Mouse (Mus musculus): ENCODE measurements around the gene Gp1ba. TPM values are rescaled to one million over a fixed set of nuclear protein-coding genes. Genes with fewer than 3 reads are reported as not detected.

Gp1ba gene
- polyA plus RNA-seq, 1 experiment from 2014 or later: 1.6 TPM

DNA sequence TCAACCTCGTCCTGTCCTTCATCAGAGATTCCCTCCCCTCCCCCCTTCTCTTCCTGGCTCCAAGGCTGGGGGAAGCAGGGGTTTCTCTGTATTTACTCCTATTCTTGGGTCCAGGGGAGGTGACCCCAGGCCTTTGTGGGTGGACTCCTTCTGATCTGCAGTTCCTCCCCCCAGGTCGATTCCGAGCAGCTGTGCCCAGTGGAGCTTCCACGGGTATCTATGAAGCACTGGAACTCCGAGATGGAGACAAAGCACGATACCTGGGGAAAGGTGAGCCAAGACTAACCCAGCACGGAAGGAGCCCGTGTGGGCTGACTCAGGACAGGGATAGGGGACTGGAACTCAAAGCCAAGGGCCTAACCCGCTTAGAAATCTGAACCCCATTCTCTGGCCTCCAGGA, 19.1 kb downstream of the Gp1ba start:
- Histone ChIP-seq H3K27ac (ENCODE audit: low read depth, low read length) (no peak overlapping the region), H3K9me3 (ENCODE audit: control insufficient read depth, low read length) (no peaks in the 10 kb centered on the region), H3K4me3 (ENCODE audit: low read depth, low read length) (no peak overlapping the region), H3K36me3 (ENCODE audit: control insufficient read depth, insufficient read depth, low read length) (0 out of 2 replicates have a peak, but pooled peaks cover 6% of the 10 kb centered on the region), H3K27me3 (ENCODE audit: control insufficient read depth, insufficient read depth, low read length) (no peaks in the 10 kb centered on the region), H3K9ac (ENCODE audit: low read length) (no peak overlapping the region), H3K4me2 (ENCODE audit: low read depth) (no peak overlapping the region), H3K4me1 (ENCODE audit: control insufficient read depth, insufficient read depth, low read length) (peaks cover 10% of the 10 kb centered on the region)
- no peak for ATAC-seq (ENCODE audit: insufficient read depth, low FRiP score, low TSS enrichment)
- no peak for DNase-seq (ENCODE audit: low spot score)
- 55% methylated on average over 9 of the region's 9 CpGs for WGBS

DNA sequence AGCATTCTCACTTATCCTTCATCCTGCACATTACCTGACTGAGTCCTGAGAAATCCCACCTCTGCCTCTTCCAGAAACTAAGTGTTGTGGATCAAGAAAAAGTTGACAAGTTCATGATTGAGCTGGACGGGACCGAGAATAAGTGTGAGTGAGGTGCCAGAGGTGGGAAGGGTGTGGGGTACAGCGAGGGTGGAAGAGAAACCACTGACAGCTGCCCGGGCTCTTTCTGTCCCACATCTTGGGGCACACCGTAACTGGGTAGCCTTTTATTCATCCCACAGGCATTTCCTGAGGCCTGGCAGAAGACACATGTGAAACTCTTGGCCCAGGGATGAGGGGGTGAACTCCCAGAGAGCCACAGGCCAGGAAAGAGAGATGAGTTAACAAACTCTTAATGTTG, 19.6 kb downstream of the Gp1ba start:
- no peak overlapping the region for H3K27ac ChIP-seq (ENCODE audit: low read depth, low read length)
- WGBS: 88% methylated on average over 5 of the region's 5 CpGs
- no peaks in the 10 kb centered on the region for H3K27me3 ChIP-seq (ENCODE audit: control insufficient read depth, insufficient read depth, low read length)
- ATAC-seq (ENCODE audit: insufficient read depth, low FRiP score, low TSS enrichment) (no peak), DNase-seq (ENCODE audit: low spot score) (no peak)
- peaks cover 6% of the 10 kb centered on the region; the same call in 1 of the 2 replicates for H3K36me3 ChIP-seq (ENCODE audit: control insufficient read depth, insufficient read depth, low read length)
- no peak overlapping the region for H3K4me3 ChIP-seq (ENCODE audit: low read depth, low read length)
- H3K4me1 ChIP-seq (ENCODE audit: control insufficient read depth, insufficient read depth, low read length): peaks cover 9% of the 10 kb centered on the region
- H3K9me3 ChIP-seq (ENCODE audit: control insufficient read depth, low read length): no peaks in the 10 kb centered on the region
- H3K4me2 ChIP-seq (ENCODE audit: low read depth): no peak overlapping the region
- no peak overlapping the region for H3K9ac ChIP-seq (ENCODE audit: low read length)

DNA sequence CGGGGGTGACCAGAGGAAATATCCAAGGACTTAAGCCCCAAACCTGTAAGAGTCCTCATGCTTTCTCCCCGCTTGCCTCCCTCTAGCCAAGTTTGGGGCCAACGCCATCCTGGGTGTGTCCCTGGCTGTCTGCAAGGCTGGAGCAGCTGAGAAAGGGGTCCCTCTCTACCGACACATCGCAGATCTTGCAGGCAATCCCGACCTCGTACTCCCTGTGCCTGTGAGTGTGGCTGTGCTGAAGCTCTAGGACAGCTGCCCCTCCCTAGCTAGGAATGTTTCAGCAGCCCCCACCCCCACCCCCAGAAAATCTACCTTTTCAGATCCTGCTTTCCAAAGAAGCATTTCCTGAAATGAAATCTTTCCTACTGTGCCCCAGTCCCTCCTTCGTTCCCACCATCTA, 20.0 kb downstream of the Gp1ba start:
- no peaks in the 10 kb centered on the region for H3K9me3 ChIP-seq (ENCODE audit: control insufficient read depth, low read length)
- WGBS: 81% methylated on average over 8 of the region's 8 CpGs
- no peak overlapping the region for H3K27ac ChIP-seq (ENCODE audit: low read depth, low read length)
- H3K4me1 ChIP-seq (ENCODE audit: control insufficient read depth, insufficient read depth, low read length): peaks cover 9% of the 10 kb centered on the region
- H3K27me3 ChIP-seq (ENCODE audit: control insufficient read depth, insufficient read depth, low read length): no peaks in the 10 kb centered on the region
- DNase-seq (ENCODE audit: low spot score) (no peak), ATAC-seq (ENCODE audit: insufficient read depth, low FRiP score, low TSS enrichment) (no peak)
- H3K4me3 ChIP-seq (ENCODE audit: low read depth, low read length): no peak overlapping the region
- H3K4me2 ChIP-seq (ENCODE audit: low read depth): no peak overlapping the region
- no peak overlapping the region for H3K9ac ChIP-seq (ENCODE audit: low read length)
- H3K36me3 ChIP-seq (ENCODE audit: control insufficient read depth, insufficient read depth, low read length): peaks cover 6% of the 10 kb centered on the region; the same call in 1 of the 2 replicates

DNA sequence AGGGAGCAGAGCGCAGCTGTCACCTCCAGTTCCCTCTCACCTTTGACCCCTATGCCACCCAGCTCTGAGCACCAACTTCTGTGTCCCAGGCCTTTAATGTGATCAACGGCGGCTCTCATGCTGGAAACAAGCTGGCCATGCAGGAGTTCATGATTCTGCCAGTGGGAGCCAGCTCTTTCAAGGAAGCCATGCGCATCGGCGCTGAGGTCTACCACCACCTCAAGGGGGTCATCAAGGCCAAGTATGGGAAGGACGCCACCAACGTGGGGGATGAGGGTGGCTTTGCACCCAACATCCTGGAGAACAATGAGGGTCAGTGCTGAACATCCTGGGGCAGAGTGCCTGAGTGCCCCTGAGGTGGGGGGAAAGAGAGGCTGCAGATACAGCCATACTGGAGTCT, 21.6 kb downstream of the Gp1ba start:
- Histone ChIP-seq H3K9ac (ENCODE audit: low read length) (no peak overlapping the region), H3K9me3 (ENCODE audit: control insufficient read depth, low read length) (no peaks in the 10 kb centered on the region), H3K4me3 (ENCODE audit: low read depth, low read length) (no peak overlapping the region), H3K27ac (ENCODE audit: low read depth, low read length) (no peak overlapping the region), H3K27me3 (ENCODE audit: control insufficient read depth, insufficient read depth, low read length) (no peaks in the 10 kb centered on the region), H3K4me2 (ENCODE audit: low read depth) (no peak overlapping the region), H3K36me3 (ENCODE audit: control insufficient read depth, insufficient read depth, low read length) (peaks cover 14% of the 10 kb centered on the region; the same call in 1 of the 2 replicates), H3K4me1 (ENCODE audit: control insufficient read depth, insufficient read depth, low read length) (peaks cover 9% of the 10 kb centered on the region)
- ATAC-seq (ENCODE audit: insufficient read depth, low FRiP score, low TSS enrichment): no peak
- no peak for DNase-seq (ENCODE audit: low spot score)
- WGBS: 85% methylated on average over 8 of the region's 8 CpGs

DNA sequence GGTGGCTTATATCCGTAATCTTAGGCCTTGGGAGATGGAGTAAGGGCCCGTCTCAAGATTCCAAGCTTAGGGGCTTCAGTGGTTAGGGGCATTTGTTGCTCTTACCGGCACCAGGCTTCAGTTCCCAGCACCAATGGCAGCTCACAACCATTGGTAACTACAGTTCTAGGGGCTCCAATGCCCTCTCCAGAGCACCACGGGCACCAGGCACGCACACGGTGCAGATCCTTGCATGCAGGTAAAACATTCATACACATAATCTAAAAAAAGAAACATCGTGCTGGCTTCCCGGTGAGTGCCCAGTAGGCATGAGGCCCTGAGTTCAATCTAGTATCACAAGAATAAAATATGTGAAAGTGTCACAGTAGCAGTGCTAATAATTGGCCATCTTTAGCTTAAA, 24.2 kb downstream of the Gp1ba start:
- 93% methylated on average over 8 of the region's 8 CpGs for WGBS
- Histone ChIP-seq H3K9me3 (ENCODE audit: control insufficient read depth, low read length) (no peaks in the 10 kb centered on the region), H3K4me1 (ENCODE audit: control insufficient read depth, insufficient read depth, low read length) (0 out of 2 replicates have a peak, but pooled peaks cover 4% of the 10 kb centered on the region), H3K36me3 (ENCODE audit: control insufficient read depth, insufficient read depth, low read length) (peaks cover 14% of the 10 kb centered on the region; the same call in 1 of the 2 replicates), H3K9ac (ENCODE audit: low read length) (no peak overlapping the region), H3K4me2 (ENCODE audit: low read depth) (no peak overlapping the region), H3K4me3 (ENCODE audit: low read depth, low read length) (no peak overlapping the region), H3K27me3 (ENCODE audit: control insufficient read depth, insufficient read depth, low read length) (no peaks in the 10 kb centered on the region), H3K27ac (ENCODE audit: low read depth, low read length) (no peak overlapping the region)
- DNase-seq (ENCODE audit: low spot score) (no peak), ATAC-seq (ENCODE audit: insufficient read depth, low FRiP score, low TSS enrichment) (no peak)

DNA sequence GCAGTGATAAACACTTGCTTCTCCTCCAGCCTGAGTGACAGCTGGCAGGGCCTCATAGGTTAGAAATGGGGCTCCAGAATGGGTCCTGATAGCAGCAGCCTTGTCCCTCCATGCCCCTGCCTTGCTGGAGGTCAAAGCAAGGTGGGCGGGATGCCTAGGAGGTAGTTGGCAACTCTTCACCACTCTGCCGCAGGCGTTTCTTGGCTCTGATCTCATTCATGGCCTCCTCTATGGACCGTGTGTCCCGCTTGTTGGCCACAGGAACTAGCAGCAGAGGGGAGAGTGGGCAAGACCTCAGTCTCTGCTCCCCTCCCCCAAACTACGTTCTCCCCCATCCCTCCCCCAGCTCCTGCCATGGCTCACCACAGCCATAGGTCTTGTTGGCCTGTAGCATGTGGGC, 25.0 kb downstream of the Gp1ba start:
- no peak overlapping the region for H3K4me3 ChIP-seq (ENCODE audit: low read depth, low read length)
- 93% methylated on average over 6 of the region's 6 CpGs for WGBS
- peaks cover 14% of the 10 kb centered on the region; the same call in 1 of the 2 replicates for H3K36me3 ChIP-seq (ENCODE audit: control insufficient read depth, insufficient read depth, low read length)
- no peak overlapping the region for H3K9ac ChIP-seq (ENCODE audit: low read length)
- H3K27ac ChIP-seq (ENCODE audit: low read depth, low read length): no peak overlapping the region
- no peaks in the 10 kb centered on the region for H3K27me3 ChIP-seq (ENCODE audit: control insufficient read depth, insufficient read depth, low read length)
- H3K4me2 ChIP-seq (ENCODE audit: low read depth): no peak overlapping the region
- 0 out of 2 replicates have a peak, but pooled peaks cover 4% of the 10 kb centered on the region for H3K4me1 ChIP-seq (ENCODE audit: control insufficient read depth, insufficient read depth, low read length)
- no peaks in the 10 kb centered on the region for H3K9me3 ChIP-seq (ENCODE audit: control insufficient read depth, low read length)
- ATAC-seq (ENCODE audit: insufficient read depth, low FRiP score, low TSS enrichment) (no peak), DNase-seq (ENCODE audit: low spot score) (no peak)

DNA sequence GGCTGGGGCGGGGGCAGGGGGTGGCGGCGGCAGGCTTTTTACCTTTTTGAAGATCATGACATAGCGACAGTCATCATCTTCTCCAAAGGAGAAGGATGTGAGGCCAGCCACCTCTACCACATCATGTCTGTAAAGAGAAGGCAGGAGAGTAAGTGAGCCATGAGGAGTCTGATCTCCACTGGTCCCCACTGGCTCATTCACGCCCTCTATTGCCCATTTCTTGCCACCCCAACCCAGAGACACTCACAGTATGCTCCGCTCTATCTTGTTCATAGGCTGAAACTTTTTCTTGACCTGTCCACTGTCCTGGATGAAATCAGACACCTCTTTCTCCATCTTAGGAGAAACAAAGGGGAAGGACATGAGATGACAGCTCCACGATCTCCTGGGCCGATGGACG, 25.8 kb downstream of the Gp1ba start:
- Histone ChIP-seq H3K27me3 (ENCODE audit: control insufficient read depth, insufficient read depth, low read length) (no peaks in the 10 kb centered on the region), H3K9ac (ENCODE audit: low read length) (no peak overlapping the region), H3K36me3 (ENCODE audit: control insufficient read depth, insufficient read depth, low read length) (peaks cover 14% of the 10 kb centered on the region; the same call in 1 of the 2 replicates), H3K4me3 (ENCODE audit: low read depth, low read length) (no peak overlapping the region), H3K27ac (ENCODE audit: low read depth, low read length) (no peak overlapping the region), H3K9me3 (ENCODE audit: control insufficient read depth, low read length) (no peaks in the 10 kb centered on the region), H3K4me2 (ENCODE audit: low read depth) (no peak overlapping the region), H3K4me1 (ENCODE audit: control insufficient read depth, insufficient read depth, low read length) (0 out of 2 replicates have a peak, but pooled peaks cover 4% of the 10 kb centered on the region)
- ATAC-seq (ENCODE audit: insufficient read depth, low FRiP score, low TSS enrichment) (no peak), DNase-seq (ENCODE audit: low spot score) (no peak)
- WGBS: 93% methylated on average over 9 of the region's 9 CpGs

DNA sequence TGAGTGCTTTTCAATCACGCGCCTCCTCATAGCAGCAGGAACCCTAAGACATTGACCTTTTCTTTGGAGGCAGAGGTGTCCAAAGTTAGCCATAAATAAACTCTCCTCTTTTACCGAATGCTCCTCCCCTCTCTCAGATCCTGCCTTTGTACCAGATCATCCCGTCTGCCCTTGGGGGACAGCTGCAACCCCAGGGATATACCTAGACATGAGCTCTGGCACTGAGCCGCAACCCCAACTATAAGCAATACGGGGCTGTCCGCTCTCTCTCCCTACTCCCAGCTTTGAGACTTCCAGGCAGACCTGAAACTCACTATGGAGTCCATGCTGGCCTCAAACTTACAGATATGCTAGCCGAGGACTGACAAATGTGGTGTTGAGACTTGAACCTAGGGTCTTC, 27.8 kb downstream of the Gp1ba start:
- Histone ChIP-seq H3K9me3 (ENCODE audit: control insufficient read depth, low read length) (no peaks in the 10 kb centered on the region), H3K4me1 (ENCODE audit: control insufficient read depth, insufficient read depth, low read length) (peaks cover 8% of the 10 kb centered on the region; the same call in 1 of the 2 replicates), H3K4me3 (ENCODE audit: low read depth, low read length) (no peak overlapping the region), H3K27ac (ENCODE audit: low read depth, low read length) (no peak overlapping the region), H3K27me3 (ENCODE audit: control insufficient read depth, insufficient read depth, low read length) (no peaks in the 10 kb centered on the region), H3K36me3 (ENCODE audit: control insufficient read depth, insufficient read depth, low read length) (peaks cover 14% of the 10 kb centered on the region; the same call in 1 of the 2 replicates), H3K4me2 (ENCODE audit: low read depth) (no peak overlapping the region), H3K9ac (ENCODE audit: low read length) (no peak overlapping the region)
- no peak for ATAC-seq (ENCODE audit: insufficient read depth, low FRiP score, low TSS enrichment)
- 94% methylated on average over 8 of the region's 8 CpGs for WGBS
- DNase-seq (ENCODE audit: low spot score): no peak

DNA sequence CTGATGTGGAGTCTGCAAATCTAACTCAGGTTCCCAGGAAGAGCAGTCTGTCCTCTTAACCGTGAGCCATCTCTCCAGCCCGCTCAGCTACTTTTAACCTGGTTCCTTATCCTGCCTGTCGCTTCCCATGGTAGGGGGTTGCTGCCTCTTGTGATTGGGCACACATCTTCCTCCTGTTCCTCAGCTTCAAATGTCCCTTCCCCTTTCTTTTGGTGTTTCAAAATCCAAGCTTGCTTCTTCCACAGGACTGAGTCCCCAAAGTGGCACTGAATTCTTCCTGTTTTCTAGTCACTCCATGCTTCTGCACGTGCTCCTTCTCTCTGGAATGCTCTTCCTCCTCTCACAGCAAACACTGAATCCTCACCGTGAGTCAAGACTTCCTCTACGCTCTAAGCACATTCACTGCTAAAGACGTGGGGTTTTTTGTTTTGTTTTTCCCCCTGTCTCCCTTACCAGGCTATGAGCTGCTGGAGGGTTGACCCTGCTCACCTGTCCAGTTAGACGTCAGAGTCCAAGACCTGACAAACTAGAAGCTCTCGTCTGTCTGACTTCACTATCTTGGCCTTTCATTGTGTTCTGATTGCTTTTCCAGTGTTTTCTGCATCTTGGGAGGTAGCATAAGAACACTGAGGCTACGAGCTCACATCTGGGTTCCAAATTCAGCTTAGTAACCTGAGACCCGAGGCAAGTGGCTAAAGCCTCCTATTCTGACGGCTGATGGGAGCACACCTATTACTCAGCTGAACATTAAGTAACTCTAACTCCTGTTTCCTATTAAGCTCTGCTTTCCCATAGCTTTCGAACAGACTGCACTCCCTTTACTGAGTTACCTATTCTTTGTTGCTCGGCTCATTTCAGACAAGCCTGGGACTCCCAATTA, 28.6 kb downstream of the Gp1ba start:
- DNase-seq (ENCODE audit: low spot score): no peak
- Histone ChIP-seq H3K27ac (ENCODE audit: low read depth, low read length) (peak overlapping the region; percentile 93), H3K9me3 (ENCODE audit: control insufficient read depth, low read length) (no peaks in the 10 kb centered on the region), H3K4me3 (ENCODE audit: low read depth, low read length) (peak overlapping the region; percentile 60), H3K4me1 (ENCODE audit: control insufficient read depth, insufficient read depth, low read length) (peaks cover 8% of the 10 kb centered on the region; the same call in 1 of the 2 replicates), H3K27me3 (ENCODE audit: control insufficient read depth, insufficient read depth, low read length) (no peaks in the 10 kb centered on the region), H3K36me3 (ENCODE audit: control insufficient read depth, insufficient read depth, low read length) (peaks cover 13% of the 10 kb centered on the region; the same call in 1 of the 2 replicates), H3K4me2 (ENCODE audit: low read depth) (peak overlapping the region; percentile 79), H3K9ac (ENCODE audit: low read length) (no peak overlapping the region)
- 73% methylated on average over 14 of the region's 14 CpGs for WGBS
- ATAC-seq (ENCODE audit: insufficient read depth, low FRiP score, low TSS enrichment): no peak

Measured in neural tube, embryonic 11.5 days (tissue).